Mouse (Mus musculus) heart, adult 9 months (tissue): ENCODE measurements at regions not wholly inside any gene's neighbourhood (a gene's known extent, or its start where the extent isn't known, plus 50 kb on each side); places are given as distances from the start of the nearest gene placed in this dataset.
A peak's percentile ranks its signal among the peaks of the same experiment; 100 is the strongest.
"Not testable (repeated sequence)": the region's sequence is repeated elsewhere in the genome, so short reads cannot be mapped to it uniquely, and the experiment has no call there.

Source experiments
- DNase-seq, 2 experiments: peaks; one replicate each; pipeline ENCODE4 v3.0.0; 2022; ENCODE audit warnings: low spot score in 2 of 2

DNA sequence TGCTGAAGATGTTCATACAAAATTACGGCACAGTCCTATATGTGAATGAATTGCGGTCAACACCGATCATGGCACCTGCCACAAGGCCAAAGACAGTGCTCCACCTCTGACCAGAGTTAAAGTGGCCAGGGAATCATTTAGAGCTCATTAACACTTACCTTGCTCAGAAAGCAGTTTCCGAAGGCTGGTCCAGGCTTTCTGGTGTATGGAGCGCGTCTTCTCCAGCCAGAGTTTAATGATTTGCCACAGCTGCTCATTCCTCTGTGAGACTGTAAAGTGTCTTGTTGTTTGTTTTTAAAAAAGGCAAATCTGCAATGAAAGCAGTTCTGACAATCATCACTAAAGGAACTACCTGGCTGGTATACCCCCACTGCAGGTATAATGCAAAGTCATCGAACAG, 256.7 kb downstream of the Nfkbiz start:
- DNase-seq, result no peak

DNA sequence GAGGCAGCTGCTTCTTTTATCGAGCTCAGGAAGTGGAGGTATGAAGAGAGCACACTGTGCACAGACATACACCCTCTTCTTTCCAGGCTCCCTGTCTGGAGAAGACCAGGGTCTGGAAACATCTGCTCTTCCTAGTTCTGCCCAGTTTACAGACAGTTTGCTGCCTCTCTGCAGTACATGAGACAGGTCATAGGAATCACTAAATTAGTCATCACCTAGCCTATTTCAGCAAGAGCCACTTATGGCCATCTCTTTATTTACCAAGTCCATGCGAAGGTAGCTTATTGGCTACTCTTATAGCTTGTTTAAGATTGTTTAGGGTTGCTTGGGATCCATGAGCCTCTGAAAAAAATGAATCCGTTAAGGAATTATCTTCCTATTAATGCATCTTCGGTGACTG, 257.9 kb downstream of the Nfkbiz start:
- no peak for DNase-seq

DNA sequence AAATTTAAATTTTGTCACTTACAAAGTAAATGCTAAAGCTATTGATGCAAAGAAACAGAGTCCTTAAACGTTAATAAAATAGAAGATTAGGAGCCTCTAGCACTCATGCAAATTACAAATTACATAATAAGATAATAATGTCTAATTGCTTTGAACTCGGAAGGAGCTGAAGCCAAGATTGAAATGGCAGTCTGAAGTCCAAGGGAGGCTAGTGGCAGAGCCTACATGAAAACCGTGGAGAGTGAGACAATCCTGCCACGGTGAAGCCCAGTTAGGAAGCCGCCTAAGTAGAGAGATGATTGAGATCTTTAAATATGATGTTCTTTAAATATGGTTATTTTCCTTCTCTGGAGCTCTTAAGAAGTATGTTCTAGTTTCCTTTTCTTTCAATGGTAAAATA, 260.0 kb downstream of the Nfkbiz start:
- no peak for DNase-seq

GRCm38 (mm10) chr16:55575609-55576283, 263.0 kb downstream of the Nfkbiz start:
- DNase-seq, result not testable (repeated sequence)

- DNase-seq, result peak; percentile 58 to 60
Observed at GRCm38 (mm10) chr16:55571106-55571505, 267.6 kb downstream of the Nfkbiz start.

- DNase-seq, result no peak
Observed at GRCm38 (mm10) chr16:55570097-55570496, 268.6 kb downstream of the Nfkbiz start.

- DNase-seq, result no peak
Observed at GRCm38 (mm10) chr16:55555821-55556535, 258.2 kb upstream of the Zpld1 start.

- DNase-seq, result peak; percentile 45 to 57
Observed at GRCm38 (mm10) chr16:55555224-55555623, 257.4 kb upstream of the Zpld1 start.

- no peak for DNase-seq
Observed at GRCm38 (mm10) chr16:55553896-55554295, 256.1 kb upstream of the Zpld1 start.

DNA sequence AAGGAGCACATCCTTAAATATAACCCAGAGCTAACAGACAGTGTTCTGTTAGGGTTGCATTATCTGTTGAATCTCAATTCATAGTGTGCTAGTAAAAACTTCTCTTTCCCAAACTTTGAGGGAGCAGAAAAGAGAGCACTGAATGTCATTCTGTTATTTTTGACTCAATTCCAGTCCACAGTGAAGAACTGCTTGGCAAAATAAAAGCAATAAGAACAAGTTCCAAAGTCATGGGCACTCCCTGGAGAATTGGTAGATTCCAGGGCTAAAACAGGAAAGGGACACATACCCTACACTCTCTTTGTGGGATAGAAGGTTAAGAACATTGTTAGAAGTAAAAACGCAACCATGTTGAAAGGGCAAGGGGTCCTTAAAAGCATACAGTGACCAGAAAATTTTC, 253.6 kb upstream of the Zpld1 start:
- peak; percentile 17 to 31 for DNase-seq

- DNase-seq, result peak; percentile 31 to 48
Observed at GRCm38 (mm10) chr16:55550649-55551312, 253.0 kb upstream of the Zpld1 start.

DNA sequence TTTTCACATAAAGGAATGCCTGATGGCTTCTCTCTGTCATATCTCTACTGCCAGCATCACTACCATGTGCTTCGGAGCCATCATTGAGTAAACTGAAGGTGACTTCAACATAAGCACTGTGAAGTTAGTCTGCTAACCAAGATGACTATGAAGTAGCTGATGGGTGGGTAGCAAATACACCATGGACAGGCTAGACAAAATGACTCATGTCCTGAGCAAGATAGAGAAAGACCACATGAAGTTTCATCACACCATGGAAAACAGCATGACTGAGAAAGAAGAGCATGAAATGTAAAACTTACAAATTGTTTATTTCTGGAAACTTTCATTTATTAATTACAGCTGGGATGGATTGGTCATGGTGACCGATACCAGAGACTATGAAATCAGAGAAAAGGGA, 249.3 kb upstream of the Zpld1 start:
- DNase-seq, result no peak

GRCm38 (mm10) chr16:55540336-55541015, 242.7 kb upstream of the Zpld1 start:
- DNase-seq, result no peak

DNA sequence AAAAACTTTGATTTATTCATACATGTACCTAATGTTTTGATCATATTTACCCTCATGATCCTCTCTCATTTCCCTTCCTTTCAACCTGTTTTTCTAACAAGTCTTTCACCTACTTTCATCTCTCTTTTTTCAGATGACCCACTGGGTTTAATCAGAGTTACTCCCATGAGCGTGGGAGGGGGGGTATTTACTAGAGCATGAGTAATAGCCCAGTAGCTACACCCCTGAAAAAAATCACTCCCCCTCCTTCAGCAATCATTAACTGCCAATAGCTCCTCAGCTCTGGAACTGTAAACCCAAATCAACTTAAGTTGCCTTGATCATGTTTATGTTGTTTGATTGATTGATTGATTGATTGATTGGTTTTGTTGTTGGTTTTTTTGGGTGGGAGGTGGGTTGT, 241.4 kb upstream of the Zpld1 start:
- no peak for DNase-seq

DNA sequence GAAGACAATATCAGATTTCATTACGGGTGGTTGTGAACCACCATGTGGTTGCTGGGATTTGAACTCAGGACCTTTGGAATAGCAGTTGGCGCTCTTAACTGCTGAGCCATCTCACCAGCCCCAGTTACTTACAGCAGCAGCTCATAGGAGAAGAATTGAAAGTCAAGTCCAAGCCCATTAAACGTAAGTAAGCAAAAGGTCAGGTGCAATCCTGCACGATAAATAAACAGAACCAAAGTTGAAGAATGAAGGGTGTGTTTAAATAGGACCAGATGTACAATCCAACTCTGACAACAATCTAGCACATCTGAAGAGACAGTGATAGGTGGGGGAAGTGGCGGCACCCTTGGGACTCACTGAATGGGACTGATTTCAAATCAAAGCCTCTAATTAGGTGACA, 239.8 kb upstream of the Zpld1 start:
- DNase-seq, result no peak

- no peak for DNase-seq
Observed at GRCm38 (mm10) chr16:55532686-55533085, 234.9 kb upstream of the Zpld1 start.

DNA sequence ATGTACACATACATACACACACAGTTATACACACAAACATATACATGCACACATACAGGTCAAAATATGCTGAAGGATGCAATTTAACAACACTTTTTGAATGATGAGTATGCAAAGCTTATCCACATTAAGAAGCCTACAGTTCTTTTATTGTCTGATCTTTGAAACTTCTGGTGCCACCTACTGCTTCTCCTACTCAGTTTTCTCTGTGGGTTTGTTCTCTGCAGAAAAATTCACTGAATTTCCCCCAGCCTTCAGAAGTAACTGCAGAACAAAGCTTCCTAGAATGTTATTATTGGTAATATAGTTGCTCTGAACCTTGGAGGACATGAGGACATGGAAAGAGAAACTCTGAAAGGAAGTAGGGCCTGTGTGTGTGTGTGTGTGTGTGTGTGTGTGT, 233.1 kb upstream of the Zpld1 start:
- no peak for DNase-seq

- DNase-seq, result no peak
Observed at GRCm38 (mm10) chr16:55527680-55528079, 229.9 kb upstream of the Zpld1 start.

- DNase-seq, result no peak
Observed at GRCm38 (mm10) chr16:55526230-55526842, 228.6 kb upstream of the Zpld1 start.

DNA sequence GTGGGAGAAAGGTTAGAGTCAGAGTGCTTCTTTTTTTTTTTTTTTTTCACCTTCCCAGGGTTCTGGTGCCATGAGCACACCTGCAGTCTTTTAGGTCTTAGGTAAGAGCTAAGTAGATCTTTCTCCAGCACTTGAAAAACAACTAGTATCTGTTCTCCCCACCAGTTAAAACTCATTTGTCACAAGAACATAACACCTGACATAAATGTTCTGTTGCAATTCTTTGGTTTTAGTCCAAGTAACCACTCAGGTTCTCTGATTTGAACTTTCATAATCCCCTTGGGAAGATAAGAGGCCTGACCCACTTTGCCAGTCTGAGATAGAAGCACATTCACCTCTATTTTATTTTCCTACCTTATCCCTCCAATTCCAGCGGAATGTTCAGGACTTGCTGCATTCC, 225.5 kb upstream of the Zpld1 start:
- DNase-seq, result no peak

GRCm38 (mm10) chr16:55522283-55522682, 224.5 kb upstream of the Zpld1 start:
- DNase-seq, result no peak

DNA sequence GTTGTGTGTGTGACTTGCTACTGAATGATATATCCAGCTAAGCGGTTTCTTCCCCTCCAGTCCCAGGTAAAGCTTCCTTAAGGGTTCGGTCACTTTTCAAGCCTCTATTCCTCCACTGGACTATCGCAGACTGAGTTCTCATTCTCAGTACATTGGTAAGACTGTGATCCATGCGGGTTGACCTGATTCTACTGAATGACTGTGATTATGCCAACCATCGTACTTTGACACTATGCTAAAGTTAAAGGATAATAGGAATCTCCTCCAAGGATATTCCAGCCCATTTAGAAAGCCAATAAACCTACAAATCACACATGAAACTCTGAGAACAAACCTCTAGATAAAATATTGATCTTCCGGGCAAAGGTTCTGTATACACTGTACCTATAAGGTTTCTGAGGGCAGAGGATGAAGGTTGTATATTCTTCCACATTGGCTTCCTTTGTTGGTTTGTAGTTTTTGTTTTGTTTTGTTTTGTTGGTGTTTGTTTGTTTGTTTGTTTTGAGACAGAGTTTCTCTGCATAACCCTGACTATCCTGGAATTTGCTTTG, 223.7 kb upstream of the Zpld1 start:
- DNase-seq, result no peak
